Mouse (Mus musculus) layer of hippocampus, adult 18-20 months (tissue): ENCODE measurements at regions not wholly inside any gene's neighbourhood (a gene's known extent, or its start where the extent isn't known, plus 50 kb on each side); places are given as distances from the start of the nearest gene placed in this dataset.

Experiments used
- DNase-seq, 2 experiments: peaks; one replicate each; pipeline ENCODE4 v3.0.0; 2022; ENCODE audit warnings: low spot score in 2 of 2

- peak; percentile 19 to 49 for DNase-seq
Measured at GRCm38 (mm10) chrX:61652377-61652776, 56.9 kb upstream of the Ldoc1 start.

GRCm38 (mm10) chrX:61653077-61653476 is 56.2 kb upstream of the Ldoc1 start:
- peak; percentile 13 to 46 for DNase-seq
